Mouse (Mus musculus) cerebellum, adult 2 months (tissue): ENCODE measurements around the gene Abca17.

Experiments used
- CTCF ChIP-seq: fragments of 200-500 bp; IDR thresholded peaks from 2 replicates; pipeline ENCODE4 v1.5.1; 2011; ENCODE audit warnings: low read depth, mild to moderate bottlenecking, control low read depth, low read length, moderate library complexity, borderline replicate concordance; ENCODE audit not compliant: insufficient read depth
- POLR2A ChIP-seq: fragments of 200-500 bp; IDR thresholded peaks from 2 replicates; pipeline ENCODE4 v1.6.1; 2011; ENCODE audit warnings: low read length, control low read depth, borderline replicate concordance; ENCODE audit not compliant: insufficient read depth

GRCm38 (mm10) chr17:24364461-24364860, 13.6 kb upstream of the Abca17 start:
- TF ChIP-seq CTCF: no peak
- TF ChIP-seq POLR2A: no peak
